In the genomic region with DNA sequence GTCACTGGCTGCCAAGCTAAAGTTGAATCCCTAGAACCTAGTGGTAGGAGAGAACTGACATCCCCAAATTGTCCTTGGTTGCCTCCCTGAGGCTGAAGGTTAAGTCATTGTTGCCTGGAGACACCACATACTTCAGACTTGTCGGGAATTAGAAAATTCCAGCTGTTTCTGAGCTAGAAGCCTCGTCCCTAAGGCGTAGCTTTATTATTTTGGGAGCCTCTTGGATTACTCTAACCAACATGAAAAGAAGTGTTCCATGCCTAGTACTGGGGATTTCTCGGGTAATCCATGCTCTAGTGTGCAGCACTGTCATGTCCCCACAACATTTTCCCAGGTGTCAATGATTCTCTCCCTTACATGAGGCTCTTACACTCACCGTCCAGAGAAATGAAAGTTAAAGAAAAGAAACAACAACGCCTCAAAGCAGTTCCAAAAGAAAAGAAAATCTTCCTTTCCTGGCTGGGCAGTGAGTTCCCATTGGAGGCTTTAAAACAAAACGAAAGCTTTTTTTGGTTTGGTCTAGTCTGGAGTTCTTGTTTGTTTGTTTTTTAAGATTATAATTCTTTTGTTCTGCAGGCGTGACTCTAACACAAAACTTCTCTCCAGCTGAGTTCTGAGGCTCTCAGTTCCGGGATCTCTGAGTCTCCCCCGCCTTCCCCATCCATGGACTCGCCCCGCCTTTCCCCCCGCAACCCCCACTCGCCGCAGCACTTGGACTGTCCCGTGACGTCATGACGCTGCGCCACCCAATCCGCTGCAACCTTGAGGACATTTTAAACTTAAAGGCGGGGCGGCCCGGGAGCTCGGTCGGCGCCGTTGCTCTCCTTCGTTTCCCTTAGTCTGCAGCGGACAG, we compare ENCODE assay signal across 7 mouse cellular contexts. TPM values are rescaled to one million over a fixed set of nuclear protein-coding genes. Genes with fewer than 3 reads are reported as not detected.
A peak's percentile ranks its signal among the peaks of the same experiment; 100 is the strongest.
DNase-seq lines count a peak whose midpoint lies in the region; ATAC-seq and TF ChIP-seq lines count a peak whose summit lies in the region.

Cenpe (plus strand) TSS at position 733 of the 853 bp plus-strand sequence.

- WGBS in embryonic facial prominence, embryonic 10.5 days: 7% methylated on average over 29 of the region's 29 CpGs
- WGBS in intestine, postnatal 0 days: 2% methylated on average over 29 of the region's 29 CpGs
- WGBS in midbrain, embryonic 12.5 days: 5% methylated on average over 29 of the region's 29 CpGs
- 1% methylated on average over 29 of the region's 29 CpGs for WGBS in small intestine, adult 2 months

- peak within 1 kb of the TSS; percentile 95 for H3K27ac ChIP-seq in embryonic facial prominence, embryonic 10.5 days (replicated peaks)
- 0 out of 2 replicates have a peak within 1 kb of the TSS, but pooled peaks have one; percentile 16 for H3K27ac ChIP-seq in intestine, postnatal 0 days (ENCODE audit: low read depth, low read length)
- H3K27ac ChIP-seq in midbrain, embryonic 12.5 days (replicated peaks): peak within 1 kb of the TSS; percentile 43; the same call in 1 of the 2 replicates
- H3K27ac ChIP-seq in small intestine, adult 2 months (ENCODE audit: insufficient read depth, low read depth, low read length): peak within 1 kb of the TSS; percentile 37

- H3K4me2 ChIP-seq in intestine, postnatal 0 days (replicated peaks; ENCODE audit: low read depth): peak within 1 kb of the TSS; percentile 76
- H3K4me2 ChIP-seq in midbrain, embryonic 12.5 days (replicated peaks): peak within 1 kb of the TSS; percentile 85

- peak; percentile 95 for ATAC-seq in intestine, postnatal 0 days
- peak; percentile 96 for ATAC-seq in midbrain, embryonic 12.5 days (ENCODE audit: low FRiP score, low read depth)

- H3K27me3 ChIP-seq in embryonic facial prominence, embryonic 10.5 days (replicated peaks; ENCODE audit: low read depth, poor library complexity, severe bottlenecking): no peaks in the 10 kb centered on the region
- H3K27me3 ChIP-seq in intestine, postnatal 0 days (replicated peaks; ENCODE audit: control insufficient read depth, insufficient read depth, low read length): no peaks in the 10 kb centered on the region
- H3K27me3 ChIP-seq in midbrain, embryonic 12.5 days: no peaks in the 10 kb centered on the region
- H3K27me3 ChIP-seq in small intestine, adult 2 months (ENCODE audit: control insufficient read depth, insufficient read depth, low read length): no peaks in the 10 kb centered on the region

- no peaks in the 10 kb centered on the region for H3K9me3 ChIP-seq in embryonic facial prominence, embryonic 10.5 days
- no peaks in the 10 kb centered on the region for H3K9me3 ChIP-seq in intestine, postnatal 0 days (ENCODE audit: control insufficient read depth)
- H3K9me3 ChIP-seq in midbrain, embryonic 12.5 days: no peaks in the 10 kb centered on the region

- peaks cover 20% of the 10 kb centered on the region for H3K4me1 ChIP-seq in embryonic facial prominence, embryonic 10.5 days
- peaks cover 4% of the 10 kb centered on the region; the same call in 1 of the 2 replicates for H3K4me1 ChIP-seq in intestine, postnatal 0 days (replicated peaks; ENCODE audit: control insufficient read depth, insufficient read depth, low read length)
- H3K4me1 ChIP-seq in midbrain, embryonic 12.5 days: peaks cover 18% of the 10 kb centered on the region
- peaks cover 4% of the 10 kb centered on the region for H3K4me1 ChIP-seq in small intestine, adult 2 months (ENCODE audit: control insufficient read depth, insufficient read depth, insufficient read length, low read length)

- peak; percentile 95 for DNase-seq in adrenal gland, postnatal 10 days
- DNase-seq in embryonic facial prominence, embryonic 10.5 days (ENCODE audit: low spot score): peak; percentile 95
- DNase-seq in gonadal fat pad, adult 2 months (ENCODE audit: low read depth): peak; percentile 17
- peak; percentile 92 for DNase-seq in left cerebral cortex, postnatal 4 days

- TF ChIP-seq POLR2A in small intestine, adult 2 months (IDR thresholded peaks at IDR 0.05; ENCODE audit: low read depth, low read length): no peak; the same call in 1 of the 2 replicates

- H3K9ac ChIP-seq in intestine, postnatal 0 days (ENCODE audit: low read depth, low read length): peak within 1 kb of the TSS; percentile 52
- H3K9ac ChIP-seq in midbrain, embryonic 12.5 days (replicated peaks): peak within 1 kb of the TSS; percentile 68

- peaks cover 23% of the 10 kb centered on the region for H3K36me3 ChIP-seq in embryonic facial prominence, embryonic 10.5 days (replicated peaks)
- peaks cover 10% of the 10 kb centered on the region; the same call in 1 of the 2 replicates for H3K36me3 ChIP-seq in intestine, postnatal 0 days (ENCODE audit: control insufficient read depth, insufficient read depth)
- H3K36me3 ChIP-seq in midbrain, embryonic 12.5 days: peaks cover 12% of the 10 kb centered on the region
- peaks cover 5% of the 10 kb centered on the region for H3K36me3 ChIP-seq in small intestine, adult 2 months (ENCODE audit: control insufficient read depth, insufficient read depth, low read length)

- intact Hi-C loops in left cerebral cortex, postnatal 4 days (cut with DNase I): no loop called here

- peak within 1 kb of the TSS; percentile 87 for H3K4me3 ChIP-seq in embryonic facial prominence, embryonic 10.5 days
- H3K4me3 ChIP-seq in intestine, postnatal 0 days (ENCODE audit: low read depth, low read length): peak within 1 kb of the TSS; percentile 88
- peak within 1 kb of the TSS; percentile 85 for H3K4me3 ChIP-seq in midbrain, embryonic 12.5 days
- H3K4me3 ChIP-seq in small intestine, adult 2 months (ENCODE audit: low read depth, low read length): peak within 1 kb of the TSS; percentile 91

- peak; percentile 25 for TF ChIP-seq CTCF in intestine, postnatal 0 days (IDR thresholded peaks at IDR 0.05; ENCODE audit: low read depth)
- TF ChIP-seq CTCF in small intestine, adult 2 months (IDR thresholded peaks at IDR 0.05; ENCODE audit: extremely low read depth, insufficient read length, insufficient replicate concordance, low read depth, low read length): no peak

RNA-seq across cellular contexts. Expression of gene Cenpe, which starts in this region (rescaled TPM):
- 1 to 10 TPM; 7.5 to 9.0 TPM for total RNA-seq in adrenal gland, postnatal 10 days (2021)
- polyA plus RNA-seq in embryonic facial prominence, embryonic 10.5 days (2016; fragmentation: Nextera tagmentation; extraction: Ambion mirVana): 35.8 and 39.4 TPM in 2 replicates
- polyA plus RNA-seq in gonadal fat pad, adult 2 months (2012; rRNA removed): 0.39 and 0.42 TPM in 2 replicates
- polyA plus RNA-seq in intestine, postnatal 0 days (2015; fragmentation: Nextera tagmentation; extraction: Ambion mirVana): 5.4 and 5.6 TPM in 2 replicates
- total RNA-seq in left cerebral cortex, postnatal 4 days (2021): 1 to 10 TPM; 4.6 to 6.8 TPM
- polyA plus RNA-seq in midbrain, embryonic 12.5 days (2016; fragmentation: Nextera tagmentation; extraction: Ambion mirVana): 33.9 and 35.4 TPM in 2 replicates
- polyA plus RNA-seq in small intestine, adult 2 months (2012; rRNA removed): 0.18 and 0.66 TPM in 2 replicates

Comparison
In these comparisons a context has a peak if more than half of its experiments do, and no peak if none do; other contexts are left out.
1. Peak in every context shown above with its lines: DNase-seq, ATAC-seq, H3K4me3 ChIP-seq and H3K27ac ChIP-seq.
2. Peak in DNase-seq in gonadal fat pad, adult 2 months; RNA of the gene not detected or under 1 TPM.
3. DNase-seq: peak in every context shown above with its lines; median percentile 95 in adrenal gland, postnatal 10 days; 95 in embryonic facial prominence, embryonic 10.5 days; 92 in left cerebral cortex, postnatal 4 days; 17 in gonadal fat pad, adult 2 months.
4. H3K27ac ChIP-seq: peak in every context shown above with its lines; median percentile 95 in embryonic facial prominence, embryonic 10.5 days; 43 in midbrain, embryonic 12.5 days; 37 in small intestine, adult 2 months; 16 in intestine, postnatal 0 days.